Mouse (Mus musculus): ENCODE measurements around the gene Aoc2. TPM values are rescaled to one million over a fixed set of nuclear protein-coding genes. Genes with fewer than 3 reads are reported as not detected.
"Not testable (repeated sequence)": the region's sequence is repeated elsewhere in the genome, so short reads cannot be mapped to it uniquely, and the experiment has no call there.

The Aoc2 gene
- total and polyA plus RNA-seq, 3 experiments: 3.6 to 10.7 (median 5.5) TPM

- H3K4me2 ChIP-seq (ENCODE audit: insufficient read depth, low read depth, poor library complexity, severe bottlenecking); H3K79me2 ChIP-seq (replicated peaks; ENCODE audit: control insufficient read depth, extremely low read depth, insufficient read depth, poor library complexity, severe bottlenecking); dilution Hi-C loops (cut with MboI; ENCODE audit: extremely low pct_ligation_motif_present, extremely low pct_unique_long_range_greater_than_20kb, low sequenced_read_pairs); H3K9ac ChIP-seq (ENCODE audit: insufficient read depth, low read depth); DNase-seq (ENCODE audit: extremely low read depth); H3K4me1 ChIP-seq (ENCODE audit: control insufficient read depth in 1 of 2, insufficient read depth in 2 of 2); H3K4me3 ChIP-seq (replicated peaks in 1 of 3; ENCODE audit: low read depth in 2 of 3, low read length in 2 of 3, poor library complexity in 1 of 3); H3K27me3 ChIP-seq (replicated peaks); H3K9me3 ChIP-seq (replicated peaks; ENCODE audit: low read length); in situ Hi-C loops (cut with MboI; ENCODE audit: low pct_ligation_motif_present, low pct_unique_long_range_greater_than_20kb, low sequenced_read_pairs); H3K27ac ChIP-seq (ENCODE audit: insufficient read depth, low read depth): not testable (repeated sequence)
- H3K36me3 ChIP-seq (replicated peaks in 1 of 2; ENCODE audit: control insufficient read depth in 1 of 2, insufficient read depth in 1 of 2, low read length in 1 of 2): peaks cover 66 to 87% of the 10 kb centered on the region in 2 experiments
- TF ChIP-seq ZMIZ1 (IDR thresholded peaks at IDR 0.05; ENCODE audit: low read depth, low read length): 0 out of 2 replicates have a peak, but pooled peaks have one; percentile 33
Measured at GRCm38 (mm10) chr11:101325201-101325600, 338 bp downstream of the Aoc2 start.

- no peak for DNase-seq (ENCODE audit: extremely low read depth)
- in situ Hi-C loops (cut with MboI; ENCODE audit: low pct_ligation_motif_present, low pct_unique_long_range_greater_than_20kb, low sequenced_read_pairs): no loop called here
- no peak overlapping the region for H3K9ac ChIP-seq (ENCODE audit: insufficient read depth, low read depth)
- TF ChIP-seq POLR2AphosphoS2 (IDR thresholded peaks at IDR 0.05; ENCODE audit: low read depth, low read length) (peak; percentile 81), CTCF (conservative IDR thresholded peaks at IDR 0.05 in 1 of 2, IDR thresholded peaks at IDR 0.05 in 1 of 2; ENCODE audit: low read depth in 2 of 2, low read length in 2 of 2) (no peak)
- H3K27me3 ChIP-seq (replicated peaks): no peaks in the 10 kb centered on the region
- H3K4me1 ChIP-seq (ENCODE audit: control insufficient read depth in 1 of 2, insufficient read depth in 2 of 2): peaks cover 0 to 6% of the 10 kb centered on the region in 2 experiments; a peak in 1 of 4 replicates
- no peaks in the 10 kb centered on the region for H3K79me2 ChIP-seq (replicated peaks; ENCODE audit: control insufficient read depth, extremely low read depth, insufficient read depth, poor library complexity, severe bottlenecking)
- dilution Hi-C loops (cut with MboI; ENCODE audit: extremely low pct_ligation_motif_present, extremely low pct_unique_long_range_greater_than_20kb, low sequenced_read_pairs): no loop called here
- peaks cover 58 to 84% of the 10 kb centered on the region in 2 experiments for H3K36me3 ChIP-seq (replicated peaks in 1 of 2; ENCODE audit: control insufficient read depth in 1 of 2, insufficient read depth in 1 of 2, low read length in 1 of 2)
- no peak overlapping the region for H3K4me3 ChIP-seq (replicated peaks in 1 of 3; ENCODE audit: low read depth in 2 of 3, low read length in 2 of 3, poor library complexity in 1 of 3)
- H3K27ac ChIP-seq (ENCODE audit: insufficient read depth, low read depth): no peak overlapping the region
- H3K9me3 ChIP-seq (replicated peaks; ENCODE audit: low read length): no peaks in the 10 kb centered on the region
- H3K4me2 ChIP-seq (ENCODE audit: insufficient read depth, low read depth, poor library complexity, severe bottlenecking): no peak overlapping the region
Measured at GRCm38 (mm10) chr11:101326147-101326546, 1.3 kb downstream of the Aoc2 start.

- no peaks in the 10 kb centered on the region for H3K9me3 ChIP-seq (replicated peaks; ENCODE audit: low read length)
- H3K79me2 ChIP-seq (replicated peaks; ENCODE audit: control insufficient read depth, extremely low read depth, insufficient read depth, poor library complexity, severe bottlenecking): no peaks in the 10 kb centered on the region
- no peak overlapping the region for H3K9ac ChIP-seq (ENCODE audit: insufficient read depth, low read depth)
- H3K27ac ChIP-seq (ENCODE audit: insufficient read depth, low read depth): no peak overlapping the region
- in situ Hi-C loops (cut with MboI; ENCODE audit: low pct_ligation_motif_present, low pct_unique_long_range_greater_than_20kb, low sequenced_read_pairs) (no loop called here), dilution Hi-C loops (cut with MboI; ENCODE audit: extremely low pct_ligation_motif_present, extremely low pct_unique_long_range_greater_than_20kb, low sequenced_read_pairs) (no loop called here)
- H3K4me1 ChIP-seq (ENCODE audit: control insufficient read depth in 1 of 2, insufficient read depth in 2 of 2): peaks cover 0 to 4% of the 10 kb centered on the region in 2 experiments; a peak in 1 of 4 replicates
- TF ChIP-seq USF2 (conservative IDR thresholded peaks at IDR 0.05; ENCODE audit: low read depth, low read length) (no peak), POLR2A (IDR thresholded peaks at IDR 0.05; ENCODE audit: low read depth, low read length) (peak; percentile 26; the same call in 1 of the 2 replicates), POLR2AphosphoS2 (IDR thresholded peaks at IDR 0.05; ENCODE audit: low read depth, low read length) (peak; percentile 74; the same call in 1 of the 2 replicates), NRF1 (IDR thresholded peaks at IDR 0.05; ENCODE audit: low read depth, low read length) (no peak)
- H3K27me3 ChIP-seq (replicated peaks): no peaks in the 10 kb centered on the region
- no peak overlapping the region for H3K4me2 ChIP-seq (ENCODE audit: insufficient read depth, low read depth, poor library complexity, severe bottlenecking)
- H3K4me3 ChIP-seq (replicated peaks in 1 of 3; ENCODE audit: low read depth in 2 of 3, low read length in 2 of 3, poor library complexity in 1 of 3): no peak overlapping the region
- H3K36me3 ChIP-seq (replicated peaks in 1 of 2; ENCODE audit: control insufficient read depth in 1 of 2, insufficient read depth in 1 of 2, low read length in 1 of 2): peaks cover 46 to 84% of the 10 kb centered on the region in 2 experiments
- DNase-seq (ENCODE audit: extremely low read depth): no peak
Measured at GRCm38 (mm10) chr11:101327311-101327710, 2.4 kb downstream of the Aoc2 start.
